Comparison of ENCODE assay signal across 8 mouse cellular contexts in genomic region chr15:103241071-103242018, GRCm38 (mm10). TPM values are rescaled to one million over a fixed set of nuclear protein-coding genes. Genes with fewer than 3 reads are reported as not detected.
A peak's percentile ranks its signal among the peaks of the same experiment; 100 is the strongest.
DNase-seq lines count a peak whose midpoint lies in the region; ATAC-seq and TF ChIP-seq lines count a peak whose summit lies in the region.
"Not testable (repeated sequence)": the region's sequence is repeated elsewhere in the genome, so short reads cannot be mapped to it uniquely, and the experiment has no call there.

No protein-coding gene starts in this region.

- 8% methylated on average over 11 of the region's 12 CpGs for WGBS in forebrain, embryonic 11.5 days
- WGBS in heart, embryonic 15.5 days: 14% methylated on average over 12 of the region's 12 CpGs
- 6% methylated on average over 12 of the region's 12 CpGs for WGBS in intestine, postnatal 0 days
- WGBS in liver, embryonic 11.5 days: 2% methylated on average over 11 of the region's 12 CpGs
- WGBS in midbrain, embryonic 11.5 days: 10% methylated on average over 12 of the region's 12 CpGs
- 2% methylated on average over 12 of the region's 12 CpGs for WGBS in spleen, adult 2 months

- not testable (repeated sequence) for H3K9me3 ChIP-seq in forebrain, embryonic 11.5 days (ENCODE audit: control insufficient read depth, low read length); heart, embryonic 15.5 days (replicated peaks); intestine, postnatal 0 days (ENCODE audit: control insufficient read depth); liver, embryonic 11.5 days (ENCODE audit: control insufficient read depth, low read length); midbrain, embryonic 11.5 days (ENCODE audit: control insufficient read depth, low read length)

- not testable (repeated sequence) for H3K27me3 ChIP-seq in forebrain, embryonic 11.5 days (ENCODE audit: control insufficient read depth, insufficient read depth, low read length); heart, embryonic 15.5 days; intestine, postnatal 0 days (replicated peaks; ENCODE audit: control insufficient read depth, insufficient read depth, low read length); liver, embryonic 11.5 days (replicated peaks; ENCODE audit: control insufficient read depth, insufficient read depth, low read length); midbrain, embryonic 11.5 days (ENCODE audit: control insufficient read depth, insufficient read depth, low read length); spleen, adult 2 months (ENCODE audit: control insufficient read depth, insufficient read depth, low read length)

- H3K4me1 ChIP-seq in brown adipose tissue, adult 24 weeks (ENCODE audit: control insufficient read depth, insufficient read depth, insufficient read length, low read length); intestine, postnatal 0 days (replicated peaks; ENCODE audit: control insufficient read depth, insufficient read depth, low read length); spleen, adult 2 months (ENCODE audit: control insufficient read depth, insufficient read depth, insufficient read length): not testable (repeated sequence)
- H3K4me1 ChIP-seq in forebrain, embryonic 11.5 days (replicated peaks; ENCODE audit: control insufficient read depth, insufficient read depth, low read length): peaks cover 12% of the 10 kb centered on the region; the same call in 1 of the 2 replicates
- peaks cover 42% of the 10 kb centered on the region for H3K4me1 ChIP-seq in heart, embryonic 15.5 days (replicated peaks)
- peaks cover 25% of the 10 kb centered on the region for H3K4me1 ChIP-seq in liver, embryonic 11.5 days (replicated peaks; ENCODE audit: control insufficient read depth, insufficient read depth, low read length)
- peaks cover 23% of the 10 kb centered on the region for H3K4me1 ChIP-seq in midbrain, embryonic 11.5 days (ENCODE audit: control insufficient read depth, insufficient read depth, low read length)

- H3K9ac ChIP-seq in forebrain, embryonic 11.5 days (ENCODE audit: low read length): peak overlapping the region; percentile 95
- H3K9ac ChIP-seq in heart, embryonic 15.5 days: peak overlapping the region; percentile 63
- H3K9ac ChIP-seq in intestine, postnatal 0 days (ENCODE audit: low read depth, low read length): peak overlapping the region; percentile 45
- peak overlapping the region; percentile 99 for H3K9ac ChIP-seq in liver, embryonic 11.5 days (ENCODE audit: low read depth, low read length)
- H3K9ac ChIP-seq in midbrain, embryonic 11.5 days (ENCODE audit: low read length): peak overlapping the region; percentile 78

- H3K36me3 ChIP-seq in forebrain, embryonic 11.5 days (ENCODE audit: control insufficient read depth, insufficient read depth, low read length): peaks cover 24% of the 10 kb centered on the region; the same call in 1 of the 2 replicates
- peaks cover 43% of the 10 kb centered on the region for H3K36me3 ChIP-seq in heart, embryonic 15.5 days
- H3K36me3 ChIP-seq in intestine, postnatal 0 days (ENCODE audit: control insufficient read depth, insufficient read depth): peaks cover 39% of the 10 kb centered on the region
- peaks cover 37% of the 10 kb centered on the region for H3K36me3 ChIP-seq in liver, embryonic 11.5 days (ENCODE audit: control insufficient read depth, insufficient read depth, low read length)
- H3K36me3 ChIP-seq in midbrain, embryonic 11.5 days (ENCODE audit: control insufficient read depth, insufficient read depth, low read length): peaks cover 22% of the 10 kb centered on the region
- H3K36me3 ChIP-seq in spleen, adult 2 months (ENCODE audit: control insufficient read depth, insufficient read depth, low read length): peaks cover 32% of the 10 kb centered on the region

- H3K4me3 ChIP-seq in brown adipose tissue, adult 24 weeks (ENCODE audit: insufficient read depth, low read depth, low read length): peak overlapping the region; percentile 79
- peak overlapping the region; percentile 78 for H3K4me3 ChIP-seq in forebrain, embryonic 11.5 days (ENCODE audit: low read depth, low read length)
- peak overlapping the region; percentile 73 for H3K4me3 ChIP-seq in heart, embryonic 15.5 days
- peak overlapping the region; percentile 52 for H3K4me3 ChIP-seq in intestine, postnatal 0 days (ENCODE audit: low read depth, low read length)
- peak overlapping the region; percentile 88 for H3K4me3 ChIP-seq in liver, embryonic 11.5 days (ENCODE audit: low read depth, low read length)
- peak overlapping the region; percentile 52 for H3K4me3 ChIP-seq in midbrain, embryonic 11.5 days (ENCODE audit: low read depth, low read length)
- H3K4me3 ChIP-seq in spleen, adult 2 months (ENCODE audit: extremely low read depth, insufficient read depth, insufficient read length): peak overlapping the region; percentile 65

- ATAC-seq in forebrain, embryonic 11.5 days (replicated peaks; ENCODE audit: low FRiP score); heart, embryonic 15.5 days (replicated peaks; ENCODE audit: insufficient number of reproducible peaks, insufficient read depth, low FRiP score, low read depth); intestine, postnatal 0 days; liver, embryonic 11.5 days (replicated peaks; ENCODE audit: low FRiP score); midbrain, embryonic 11.5 days (ENCODE audit: low FRiP score): not testable (repeated sequence)

- peak overlapping the region; percentile 73 for H3K4me2 ChIP-seq in forebrain, embryonic 11.5 days (ENCODE audit: low read depth, low read length, severe bottlenecking)
- peak overlapping the region; percentile 69 for H3K4me2 ChIP-seq in heart, embryonic 15.5 days
- H3K4me2 ChIP-seq in intestine, postnatal 0 days (replicated peaks; ENCODE audit: low read depth): peak overlapping the region; percentile 70
- peak overlapping the region; percentile 90 for H3K4me2 ChIP-seq in liver, embryonic 11.5 days
- H3K4me2 ChIP-seq in midbrain, embryonic 11.5 days: peak overlapping the region; percentile 81

- TF ChIP-seq POLR2A in spleen, adult 2 months (IDR thresholded peaks at IDR 0.05; ENCODE audit: low read depth, low read length): not testable (repeated sequence)

- H3K27ac ChIP-seq in brown adipose tissue, adult 24 weeks (replicated peaks; ENCODE audit: low read depth, low read length): peak overlapping the region; percentile 94
- peak overlapping the region; percentile 96 for H3K27ac ChIP-seq in forebrain, embryonic 11.5 days (ENCODE audit: low read depth, low read length)
- H3K27ac ChIP-seq in heart, embryonic 15.5 days: peak overlapping the region; percentile 95
- H3K27ac ChIP-seq in intestine, postnatal 0 days (ENCODE audit: low read depth, low read length): peak overlapping the region; percentile 83
- H3K27ac ChIP-seq in liver, embryonic 11.5 days (ENCODE audit: low read depth, low read length): peak overlapping the region; percentile 95
- peak overlapping the region; percentile 90 for H3K27ac ChIP-seq in midbrain, embryonic 11.5 days (ENCODE audit: low read depth, low read length)
- H3K27ac ChIP-seq in spleen, adult 2 months (ENCODE audit: insufficient read depth, low read length): peak overlapping the region; percentile 89

- TF ChIP-seq CTCF in intestine, postnatal 0 days (IDR thresholded peaks at IDR 0.05; ENCODE audit: low read depth); spleen, adult 2 months (IDR thresholded peaks at IDR 0.05; ENCODE audit: extremely low read depth, insufficient read depth, insufficient read length, insufficient replicate concordance): not testable (repeated sequence)

- peak; percentile 47 for DNase-seq in 416B (ENCODE audit: low read depth)
- DNase-seq in forebrain, embryonic 11.5 days (ENCODE audit: low spot score); liver, embryonic 11.5 days (ENCODE audit: low spot score); spleen, adult 2 months (ENCODE audit: low read depth in 1 of 2, low spot score in 2 of 2): not testable (repeated sequence)
- DNase-seq in midbrain, embryonic 11.5 days (ENCODE audit: low spot score, missing footprints): peak; percentile 92

RNA-seq across cellular contexts. Expression of gene Hnrnpa1, which starts 1.1 kb away (rescaled TPM):
- polyA plus RNA-seq in brown adipose tissue, adult 24 weeks (2012; ENCODE audit: insufficient read depth, insufficient read length, missing spikeins): 50.5 and 76.9 TPM in 2 replicates
- polyA plus RNA-seq in forebrain, embryonic 11.5 days (2014; fragmentation: Nextera tagmentation; extraction: Ambion mirVana): 1,395 and 1,473 TPM in 2 replicates
- 367 and 376 TPM in 2 replicates for polyA plus RNA-seq in heart, embryonic 15.5 days (2015; fragmentation: Nextera tagmentation; extraction: Ambion mirVana)
- 219 and 224 TPM in 2 replicates for polyA plus RNA-seq in intestine, postnatal 0 days (2015; fragmentation: Nextera tagmentation; extraction: Ambion mirVana)
- 917 and 938 TPM in 2 replicates for polyA plus RNA-seq in liver, embryonic 11.5 days (2014; fragmentation: Nextera tagmentation; extraction: Ambion mirVana)
- 1,348 and 1,391 TPM in 2 replicates for polyA plus RNA-seq in midbrain, embryonic 11.5 days (2014; fragmentation: Nextera tagmentation; extraction: Ambion mirVana)
- 62.6 and 65.2 TPM in 2 replicates for polyA plus RNA-seq in spleen, adult 2 months (2012; rRNA removed)

RNA-seq across cellular contexts. Expression of gene Cbx5, which starts 1.7 kb away (rescaled TPM):
- 29.2 and 37.9 TPM in 2 replicates for polyA plus RNA-seq in brown adipose tissue, adult 24 weeks (2012; ENCODE audit: insufficient read depth, insufficient read length, missing spikeins)
- 214 and 221 TPM in 2 replicates for polyA plus RNA-seq in forebrain, embryonic 11.5 days (2014; fragmentation: Nextera tagmentation; extraction: Ambion mirVana)
- polyA plus RNA-seq in heart, embryonic 15.5 days (2015; fragmentation: Nextera tagmentation; extraction: Ambion mirVana): 80.0 and 84.2 TPM in 2 replicates
- 24.0 TPM in 2 replicates for polyA plus RNA-seq in intestine, postnatal 0 days (2015; fragmentation: Nextera tagmentation; extraction: Ambion mirVana)
- polyA plus RNA-seq in liver, embryonic 11.5 days (2014; fragmentation: Nextera tagmentation; extraction: Ambion mirVana): 116 and 126 TPM in 2 replicates
- polyA plus RNA-seq in midbrain, embryonic 11.5 days (2014; fragmentation: Nextera tagmentation; extraction: Ambion mirVana): 206 and 218 TPM in 2 replicates
- 6.4 and 6.8 TPM in 2 replicates for polyA plus RNA-seq in spleen, adult 2 months (2012; rRNA removed)

RNA-seq across cellular contexts. Expression of gene Nfe2, which starts 16.9 kb away (rescaled TPM):
- not detected in 2 replicates for polyA plus RNA-seq in brown adipose tissue, adult 24 weeks (2012; ENCODE audit: insufficient read depth, insufficient read length, missing spikeins)
- 6.6 and 7.6 TPM in 2 replicates for polyA plus RNA-seq in forebrain, embryonic 11.5 days (2014; fragmentation: Nextera tagmentation; extraction: Ambion mirVana)
- 1.9 and 5.0 TPM in 2 replicates for polyA plus RNA-seq in heart, embryonic 15.5 days (2015; fragmentation: Nextera tagmentation; extraction: Ambion mirVana)
- polyA plus RNA-seq in intestine, postnatal 0 days (2015; fragmentation: Nextera tagmentation; extraction: Ambion mirVana): 0.82 and 0.90 TPM in 2 replicates
- polyA plus RNA-seq in liver, embryonic 11.5 days (2014; fragmentation: Nextera tagmentation; extraction: Ambion mirVana): 94.1 and 108 TPM in 2 replicates
- polyA plus RNA-seq in midbrain, embryonic 11.5 days (2014; fragmentation: Nextera tagmentation; extraction: Ambion mirVana): 6.8 and 6.9 TPM in 2 replicates
- 56.5 and 80.1 TPM in 2 replicates for polyA plus RNA-seq in spleen, adult 2 months (2012; rRNA removed)

RNA-seq across cellular contexts. Expression of gene Copz1, which starts 31.2 kb away (rescaled TPM):
- polyA plus RNA-seq in brown adipose tissue, adult 24 weeks (2012; ENCODE audit: insufficient read depth, insufficient read length, missing spikeins): 85.4 and 95.1 TPM in 2 replicates
- 265 TPM in 2 replicates for polyA plus RNA-seq in forebrain, embryonic 11.5 days (2014; fragmentation: Nextera tagmentation; extraction: Ambion mirVana)
- 145 and 168 TPM in 2 replicates for polyA plus RNA-seq in heart, embryonic 15.5 days (2015; fragmentation: Nextera tagmentation; extraction: Ambion mirVana)
- 248 and 253 TPM in 2 replicates for polyA plus RNA-seq in intestine, postnatal 0 days (2015; fragmentation: Nextera tagmentation; extraction: Ambion mirVana)
- polyA plus RNA-seq in liver, embryonic 11.5 days (2014; fragmentation: Nextera tagmentation; extraction: Ambion mirVana): 298 and 328 TPM in 2 replicates
- polyA plus RNA-seq in midbrain, embryonic 11.5 days (2014; fragmentation: Nextera tagmentation; extraction: Ambion mirVana): 286 and 307 TPM in 2 replicates
- 43.2 and 46.8 TPM in 2 replicates for polyA plus RNA-seq in spleen, adult 2 months (2012; rRNA removed)

Comparison
In these comparisons a context has a peak if more than half of its experiments do, and no peak if none do; other contexts are left out.
1. H3K9ac ChIP-seq: peak in every context shown above with its lines; median percentile 99 in liver, embryonic 11.5 days; 95 in forebrain, embryonic 11.5 days; 78 in midbrain, embryonic 11.5 days; 63 in heart, embryonic 15.5 days; 45 in intestine, postnatal 0 days.